Mouse (Mus musculus): Measurements from ENCODE around the gene Nlk. TPM values are rescaled to one million over a fixed set of nuclear protein-coding genes. Genes with fewer than 3 reads are reported as not detected.
"Not testable (repeated sequence)": the region's sequence is repeated elsewhere in the genome, so short reads cannot be mapped to it uniquely, and the experiment has no call there.

The Nlk gene
- polyA plus RNA-seq, 1 experiment from 2014 or later = 26.7 TPM

DNA sequence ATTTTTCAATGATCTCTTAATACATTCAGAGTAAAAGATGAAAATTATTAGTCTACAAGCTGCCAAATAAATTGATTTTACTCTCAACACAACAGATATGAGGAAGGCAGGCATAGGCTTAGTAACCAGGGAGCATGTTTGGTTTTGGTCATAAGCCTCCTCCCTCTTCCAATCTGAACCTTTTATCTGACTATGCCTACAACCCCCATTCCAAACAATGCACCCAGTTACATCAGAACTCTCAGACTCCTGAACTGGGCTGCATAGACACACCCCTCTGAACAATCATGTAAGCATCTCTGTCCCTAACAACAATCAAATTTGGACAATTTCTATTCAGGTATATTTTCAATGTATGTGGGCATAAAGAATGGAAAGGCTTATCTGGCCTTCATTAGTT is 85.9 kb downstream of the Nlk start:
- H3K4me1 ChIP-seq = no peaks in the 10 kb centered on the region

DNA sequence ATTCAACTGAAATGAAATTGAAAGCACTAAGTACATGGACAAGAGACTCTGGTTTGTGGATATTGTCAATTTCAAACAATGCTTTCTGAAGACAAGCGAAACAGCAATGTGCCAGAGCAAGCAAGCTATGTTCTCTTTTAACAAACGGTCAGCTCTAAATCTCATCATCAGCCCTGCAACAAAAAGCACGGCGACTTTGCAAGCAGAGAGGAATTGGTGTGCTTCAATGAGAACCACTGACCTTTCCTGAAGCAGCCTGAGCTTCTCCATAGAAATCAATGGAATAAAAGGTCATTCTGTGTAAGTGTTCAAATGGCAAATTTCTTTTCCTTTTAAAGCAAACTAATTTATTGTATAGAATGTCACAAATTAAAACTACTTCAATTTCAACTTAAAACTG is 87.5 kb downstream of the Nlk start:
- Histone ChIP-seq H3K9me3 (no peaks in the 10 kb centered on the region), H3K27me3 (replicated peaks) (no peaks in the 10 kb centered on the region), H3K4me1 (no peaks in the 10 kb centered on the region), H3K4me3 (no peak overlapping the region), H3K27ac (no peak overlapping the region), H3K4me2 (no peak overlapping the region), H3K9ac (no peak overlapping the region), H3K36me3 (replicated peaks) (no peaks in the 10 kb centered on the region; the same call in 1 of the 2 replicates)
- 58% methylated on average over 4 of the region's 4 CpGs for WGBS
- no peak for ATAC-seq (replicated peaks)

More for the DNA sequence above, 85.9 kb downstream of the Nlk start:
- H3K4me3 ChIP-seq = no peak overlapping the region
- no peaks in the 10 kb centered on the region; the same call in 1 of the 2 replicates for H3K36me3 ChIP-seq (replicated peaks)
- no peaks in the 10 kb centered on the region for H3K9me3 ChIP-seq
- ATAC-seq (replicated peaks) = no peak
- H3K27me3 ChIP-seq (replicated peaks) = no peaks in the 10 kb centered on the region
- no peak overlapping the region for H3K4me2 ChIP-seq
- H3K27ac ChIP-seq = no peak overlapping the region
- H3K9ac ChIP-seq = no peak overlapping the region

DNA sequence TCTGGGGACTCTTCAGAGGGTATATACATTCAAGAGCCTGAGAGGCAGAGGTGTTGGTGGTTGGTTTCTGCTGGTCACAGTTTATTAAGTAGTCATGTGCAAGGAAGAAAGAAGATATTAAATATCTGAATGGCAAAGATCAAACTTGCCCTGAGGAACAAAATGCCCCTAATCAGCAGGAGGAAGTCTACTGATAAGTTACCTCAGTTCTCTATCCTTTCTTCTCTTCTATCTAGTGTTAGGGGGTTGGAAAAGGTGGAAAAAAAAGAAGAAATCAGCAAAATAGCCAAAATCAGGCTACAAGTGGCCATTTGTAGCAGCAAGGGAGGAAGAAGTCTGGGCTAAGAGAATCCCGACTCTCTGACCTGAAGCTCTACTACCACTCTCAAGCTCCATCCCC is 92.3 kb downstream of the Nlk start:
- H3K36me3 ChIP-seq (replicated peaks) = no peaks in the 10 kb centered on the region
- no peaks in the 10 kb centered on the region for H3K27me3 ChIP-seq (replicated peaks)
- ATAC-seq (replicated peaks) = no peak
- H3K4me2 ChIP-seq = no peak overlapping the region
- no peaks in the 10 kb centered on the region for H3K9me3 ChIP-seq
- no peaks in the 10 kb centered on the region for H3K4me1 ChIP-seq
- WGBS = 83% methylated on average over 1 of the region's 1 CpGs
- H3K4me3 ChIP-seq = no peak overlapping the region
- no peak overlapping the region for H3K27ac ChIP-seq
- H3K9ac ChIP-seq = no peak overlapping the region

DNA sequence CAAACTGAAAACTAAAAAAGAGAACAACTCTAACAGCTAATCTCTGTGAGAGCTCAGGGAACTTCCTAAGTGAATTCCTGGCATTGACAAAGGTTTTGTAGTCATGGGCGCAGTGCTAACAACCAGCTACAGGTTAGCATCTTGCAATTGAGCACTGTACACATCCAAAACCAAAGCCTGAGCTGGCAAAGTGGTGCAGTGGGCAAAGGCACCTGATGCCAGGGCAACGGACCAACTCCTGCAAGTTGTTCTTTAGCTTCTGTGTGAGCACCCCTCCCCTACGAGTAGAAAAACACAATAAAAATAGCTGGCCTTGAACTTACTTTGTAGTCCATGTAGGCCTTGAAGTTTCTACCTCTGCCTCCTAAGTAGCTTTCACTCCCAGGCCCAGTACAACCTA is 94.4 kb downstream of the Nlk start:
- Histone ChIP-seq H3K4me1 (no peaks in the 10 kb centered on the region), H3K36me3 (replicated peaks) (no peaks in the 10 kb centered on the region), H3K9ac (no peak overlapping the region), H3K9me3 (no peaks in the 10 kb centered on the region), H3K4me2 (no peak overlapping the region), H3K27ac (no peak overlapping the region), H3K4me3 (no peak overlapping the region), H3K27me3 (replicated peaks) (no peaks in the 10 kb centered on the region)
- ATAC-seq (replicated peaks) = no peak
- WGBS = 89% methylated on average over 3 of the region's 3 CpGs

DNA sequence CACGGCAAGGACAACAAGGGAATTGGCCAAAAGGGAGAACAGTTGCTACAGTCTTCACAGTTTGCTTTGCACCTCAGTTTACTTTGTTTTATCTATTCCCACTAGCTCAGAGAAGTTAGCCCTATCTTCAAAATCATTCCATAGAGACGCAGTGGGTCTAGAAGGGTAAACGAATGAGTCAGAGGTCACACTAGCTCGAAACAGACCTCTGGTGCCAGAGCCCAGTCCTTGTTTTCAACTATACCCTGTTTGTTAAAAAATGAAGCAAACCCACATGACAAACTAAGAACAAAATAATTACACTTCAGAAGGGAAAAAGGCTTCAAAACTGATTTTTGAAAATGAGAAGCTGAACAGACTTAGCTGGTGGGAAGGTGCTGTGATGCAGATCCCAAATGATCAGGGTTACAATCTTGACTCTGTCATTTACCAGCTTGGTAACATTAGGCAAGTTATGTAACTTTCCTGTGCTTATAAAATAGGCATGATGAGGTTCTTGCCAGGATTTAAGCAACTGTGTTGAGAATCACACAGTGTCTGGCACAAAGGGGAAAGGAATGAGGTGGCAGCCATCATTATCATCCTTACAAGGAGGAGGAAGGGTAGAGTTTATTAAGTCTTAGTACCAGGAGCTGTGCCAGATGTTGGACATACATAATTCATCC is 96.1 kb downstream of the Nlk start:
- Histone ChIP-seq H3K4me3 (no peak overlapping the region), H3K27me3 (replicated peaks) (no peaks in the 10 kb centered on the region), H3K4me2 (no peak overlapping the region), H3K4me1 (peaks cover 4% of the 10 kb centered on the region), H3K9me3 (no peaks in the 10 kb centered on the region), H3K36me3 (replicated peaks) (no peaks in the 10 kb centered on the region), H3K27ac (no peak overlapping the region), H3K9ac (no peak overlapping the region)
- no peak for ATAC-seq (replicated peaks)
- WGBS = 87% methylated on average over 4 of the region's 4 CpGs

DNA sequence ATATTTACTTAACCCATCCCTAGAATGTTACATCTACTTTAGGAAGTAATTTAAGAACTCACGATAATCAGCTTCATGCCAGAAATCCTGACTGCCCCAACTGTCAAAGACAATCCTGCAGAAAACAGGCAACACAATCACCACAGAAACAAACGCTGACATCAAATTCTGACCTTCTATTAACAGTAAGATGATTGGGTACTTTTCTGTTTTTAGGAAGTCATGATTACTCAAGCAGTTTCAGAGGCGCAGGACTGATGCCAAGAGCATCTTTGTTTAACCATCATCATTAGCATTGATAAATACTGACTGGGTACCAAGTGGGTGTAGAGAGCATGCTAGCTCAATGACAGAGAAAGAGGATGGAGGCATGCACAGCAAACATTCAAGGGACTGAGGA is 96.7 kb downstream of the Nlk start:
- 83% methylated on average over 3 of the region's 3 CpGs for WGBS
- no peak overlapping the region for H3K9ac ChIP-seq
- no peak for ATAC-seq (replicated peaks)

DNA sequence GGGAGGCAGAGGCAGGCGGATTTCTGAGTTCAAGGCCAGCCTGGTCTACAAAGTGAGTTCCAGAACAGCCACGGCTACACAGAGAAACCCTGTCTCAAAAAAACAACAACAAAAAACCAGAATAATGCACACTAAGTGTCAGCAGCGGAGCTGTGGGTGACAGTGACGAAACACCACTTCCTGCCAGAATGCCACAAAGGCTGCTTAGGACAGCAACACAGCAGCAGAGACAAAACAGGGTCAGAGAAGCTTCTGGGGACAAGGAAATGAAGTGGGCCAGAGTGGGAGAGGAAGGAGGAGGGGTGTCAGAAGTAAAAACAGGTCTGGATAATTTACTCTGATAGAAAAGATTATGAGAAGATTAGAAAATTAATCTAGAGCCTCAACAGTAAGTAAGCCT is 97.1 kb downstream of the Nlk start:
- Histone ChIP-seq H3K4me1 (peaks cover 4% of the 10 kb centered on the region), H3K36me3 (replicated peaks) (no peaks in the 10 kb centered on the region), H3K9me3 (no peaks in the 10 kb centered on the region), H3K4me2 (no peak overlapping the region), H3K27ac (no peak overlapping the region), H3K4me3 (no peak overlapping the region), H3K27me3 (replicated peaks) (no peaks in the 10 kb centered on the region), H3K9ac (no peak overlapping the region)
- no peak for ATAC-seq (replicated peaks)
- 93% methylated on average over 4 of the region's 4 CpGs for WGBS

More for the DNA sequence above, 96.7 kb downstream of the Nlk start:
- Histone ChIP-seq H3K4me2 (no peak overlapping the region), H3K4me3 (no peak overlapping the region), H3K4me1 (peaks cover 4% of the 10 kb centered on the region), H3K9me3 (no peaks in the 10 kb centered on the region), H3K36me3 (replicated peaks) (no peaks in the 10 kb centered on the region), H3K27ac (no peak overlapping the region), H3K27me3 (replicated peaks) (no peaks in the 10 kb centered on the region)

DNA sequence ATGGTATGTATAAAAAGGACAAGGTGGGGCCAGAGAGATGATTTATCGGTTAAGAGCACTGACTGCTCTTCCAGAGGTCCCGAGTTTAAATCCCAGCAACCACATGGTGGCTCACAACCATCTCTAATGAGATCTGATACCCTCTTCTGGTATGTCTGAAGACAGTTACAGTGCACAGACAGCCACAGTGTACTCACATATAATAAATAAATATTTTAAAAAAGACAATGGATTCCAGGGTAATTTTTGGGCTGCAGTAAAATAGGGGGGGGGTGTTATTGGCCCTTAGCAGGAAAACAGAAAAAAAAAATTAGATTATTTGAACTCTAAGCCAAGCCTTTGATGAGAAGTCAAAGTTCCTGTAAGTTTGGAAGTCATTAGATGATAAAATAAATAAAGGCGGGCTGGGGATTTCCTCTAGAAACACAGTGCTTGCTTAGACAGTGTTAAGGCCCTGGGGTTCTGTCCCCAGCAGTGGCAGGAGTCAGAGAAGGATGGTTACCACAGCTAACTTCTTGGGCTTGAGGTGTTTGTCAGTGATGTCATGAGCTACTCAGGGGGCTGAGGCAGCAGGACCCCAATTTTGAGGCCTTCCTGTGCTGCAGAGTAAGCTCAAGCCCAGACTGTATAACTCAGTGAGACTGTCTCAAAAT is 98.3 kb downstream of the Nlk start:
- ATAC-seq (replicated peaks) = no peak
- no peak overlapping the region for H3K9ac ChIP-seq
- peaks cover 4% of the 10 kb centered on the region for H3K4me1 ChIP-seq
- no peaks in the 10 kb centered on the region for H3K27me3 ChIP-seq (replicated peaks)
- H3K4me2 ChIP-seq = no peak overlapping the region
- H3K4me3 ChIP-seq = no peak overlapping the region
- WGBS = 75% methylated on average over 3 of the region's 3 CpGs
- no peaks in the 10 kb centered on the region for H3K9me3 ChIP-seq
- no peak overlapping the region for H3K27ac ChIP-seq
- H3K36me3 ChIP-seq (replicated peaks) = no peaks in the 10 kb centered on the region

DNA sequence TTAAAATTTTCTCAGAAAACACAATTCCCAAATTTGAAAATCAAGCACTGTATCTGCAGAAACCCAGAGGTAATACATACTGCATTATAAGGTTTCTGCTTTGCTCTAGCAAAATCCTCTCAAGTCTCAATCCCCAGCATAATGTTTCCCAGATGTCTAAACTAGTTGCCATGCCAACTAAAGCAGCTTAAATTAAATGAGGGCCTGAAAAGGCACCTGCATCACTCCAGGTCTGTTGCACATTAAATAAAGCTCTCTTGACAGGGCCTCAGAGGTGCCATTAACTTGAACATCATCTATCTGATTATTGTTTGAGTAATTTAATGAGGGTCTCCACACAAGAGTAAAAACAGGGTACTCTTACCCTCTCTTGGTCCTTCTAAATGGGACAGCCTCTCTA is 100.4 kb downstream of the Nlk start:
- Histone ChIP-seq H3K4me2 (no peak overlapping the region), H3K9ac (no peak overlapping the region), H3K4me1 (peaks cover 4% of the 10 kb centered on the region), H3K36me3 (replicated peaks) (no peaks in the 10 kb centered on the region), H3K9me3 (no peaks in the 10 kb centered on the region), H3K4me3 (no peak overlapping the region), H3K27ac (peak overlapping the region; percentile 38; the same call in 1 of the 2 replicates), H3K27me3 (replicated peaks) (no peaks in the 10 kb centered on the region)
- no peak for ATAC-seq (replicated peaks)

DNA sequence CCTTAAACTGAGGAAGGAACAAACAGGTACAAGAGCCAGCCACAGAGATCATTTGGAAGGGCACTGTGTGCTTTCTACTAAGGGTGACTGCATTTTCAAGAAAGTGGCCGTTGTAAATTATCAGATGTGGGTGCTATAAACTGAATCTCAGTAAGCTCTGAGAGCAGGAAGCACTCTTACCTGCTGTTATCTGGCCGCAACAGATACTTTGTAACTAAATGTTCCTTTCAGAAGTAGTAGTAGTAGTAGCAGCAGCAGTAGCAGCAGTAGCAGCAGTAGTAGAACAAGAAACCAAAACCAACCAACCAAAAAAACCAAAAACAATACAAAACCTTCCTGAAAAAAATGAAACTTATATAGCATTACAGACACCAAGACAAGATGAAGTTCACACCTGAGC is 101.4 kb downstream of the Nlk start:
- no peaks in the 10 kb centered on the region for H3K36me3 ChIP-seq (replicated peaks)
- H3K4me2 ChIP-seq = no peak overlapping the region
- H3K27ac ChIP-seq = no peak overlapping the region
- H3K9me3 ChIP-seq = no peaks in the 10 kb centered on the region
- no peak overlapping the region for H3K9ac ChIP-seq
- H3K27me3 ChIP-seq (replicated peaks) = no peaks in the 10 kb centered on the region
- 92% methylated on average over 2 of the region's 2 CpGs for WGBS
- no peak for ATAC-seq (replicated peaks)
- H3K4me1 ChIP-seq = peaks cover 4% of the 10 kb centered on the region
- H3K4me3 ChIP-seq = no peak overlapping the region

DNA sequence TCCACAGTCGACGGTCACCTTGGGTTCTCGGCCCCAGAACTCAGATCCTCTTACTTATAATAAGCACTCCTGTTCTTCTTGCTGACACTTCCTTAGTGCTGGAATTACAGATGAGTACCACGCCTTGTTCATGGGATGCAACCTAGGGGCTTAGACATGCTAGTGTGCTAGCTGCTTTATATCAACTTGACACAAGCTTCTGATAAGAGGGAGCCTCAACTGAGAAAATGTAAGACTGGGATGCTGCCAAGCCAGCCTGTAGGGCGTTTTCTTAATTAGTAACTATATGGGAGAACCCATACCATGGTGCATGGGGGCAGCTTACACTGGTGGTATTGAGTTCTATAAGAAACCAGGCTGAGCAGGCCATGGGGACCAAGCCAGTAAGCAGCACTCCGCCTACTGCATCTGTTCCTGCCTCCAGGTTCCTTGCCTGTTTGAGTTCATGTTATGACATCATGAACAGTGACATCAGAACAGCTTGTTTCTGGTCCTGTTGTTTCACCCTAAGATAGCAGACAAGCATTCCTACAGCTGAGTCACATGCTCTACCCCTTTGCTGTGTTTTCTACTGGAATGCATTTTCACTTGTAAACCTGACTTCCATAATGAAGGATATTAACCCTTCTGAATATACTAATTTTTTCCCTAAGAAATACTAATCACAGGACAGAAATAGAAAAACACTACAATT is 102.8 kb downstream of the Nlk start:
- Histone ChIP-seq H3K4me2 (no peak overlapping the region), H3K9ac (no peak overlapping the region)
- WGBS = 90% methylated on average over 6 of the region's 6 CpGs

DNA sequence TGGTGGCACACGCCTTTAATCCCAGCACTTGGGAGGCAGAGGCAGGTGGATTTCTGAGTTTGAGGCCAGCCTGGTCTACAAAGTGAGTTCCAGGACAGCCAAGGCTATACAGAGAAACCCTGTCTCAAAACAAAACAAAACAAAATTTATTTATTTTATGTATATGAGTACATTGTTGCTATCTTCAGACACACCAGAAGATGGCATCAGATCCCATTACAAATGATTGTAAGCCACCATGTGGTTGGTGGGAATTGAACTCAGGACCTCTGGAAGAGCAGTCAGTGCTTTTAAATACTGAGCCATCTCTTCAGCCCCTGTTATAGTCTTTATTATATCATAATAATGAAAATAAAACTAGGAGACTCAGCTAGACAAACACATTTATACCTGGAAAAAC is 109.5 kb downstream of the Nlk start:
- not testable (repeated sequence) for H3K4me2 ChIP-seq; H3K9ac ChIP-seq; H3K27ac ChIP-seq; H3K9me3 ChIP-seq; H3K27me3 ChIP-seq (replicated peaks); ATAC-seq (replicated peaks); H3K4me3 ChIP-seq; H3K4me1 ChIP-seq
- H3K36me3 ChIP-seq (replicated peaks) = peaks cover 17% of the 10 kb centered on the region
- WGBS = 100% methylated on average over 1 of the region's 1 CpGs

More for the DNA sequence above, 102.8 kb downstream of the Nlk start:
- Histone ChIP-seq H3K27me3 (replicated peaks) (no peaks in the 10 kb centered on the region), H3K4me1 (peaks cover 4% of the 10 kb centered on the region), H3K4me3 (no peak overlapping the region), H3K36me3 (replicated peaks) (no peaks in the 10 kb centered on the region), H3K27ac (no peak overlapping the region), H3K9me3 (no peaks in the 10 kb centered on the region)
- no peak for ATAC-seq (replicated peaks)

DNA sequence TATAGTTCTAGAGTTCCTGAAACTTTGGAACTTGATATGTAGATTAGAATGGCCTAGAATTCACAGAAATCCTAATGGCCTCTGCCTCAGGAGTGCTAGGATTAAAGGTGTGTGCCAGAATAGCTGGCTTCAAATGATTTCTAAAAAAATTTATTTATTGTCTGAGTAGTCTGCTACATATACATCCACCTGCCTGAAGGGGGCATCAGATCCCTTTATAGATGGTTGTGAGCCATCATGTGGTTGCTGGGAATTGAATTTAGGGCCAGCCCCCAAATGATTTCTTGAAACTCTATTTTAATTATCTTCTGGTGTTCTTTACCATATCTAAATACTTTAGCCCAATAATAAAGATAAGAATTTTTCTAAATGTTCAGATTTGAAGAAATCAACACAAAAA is 111.1 kb downstream of the Nlk start:
- Histone ChIP-seq H3K9me3 (no peaks in the 10 kb centered on the region), H3K4me3 (no peak overlapping the region), H3K9ac (no peak overlapping the region), H3K27me3 (replicated peaks) (no peaks in the 10 kb centered on the region), H3K4me2 (no peak overlapping the region), H3K27ac (no peak overlapping the region), H3K4me1 (no peaks in the 10 kb centered on the region), H3K36me3 (replicated peaks) (peaks cover 21% of the 10 kb centered on the region)
- no peak for ATAC-seq (replicated peaks)
